Mouse (Mus musculus): Measurements from ENCODE around the gene Tspan5. TPM values are rescaled to one million over a fixed set of nuclear protein-coding genes. Genes with fewer than 3 reads are reported as not detected.

The Tspan5 gene
- total RNA-seq, 4 experiments from 2014 or later, result 1.1 to 2.0 (median 1.7) TPM

DNA sequence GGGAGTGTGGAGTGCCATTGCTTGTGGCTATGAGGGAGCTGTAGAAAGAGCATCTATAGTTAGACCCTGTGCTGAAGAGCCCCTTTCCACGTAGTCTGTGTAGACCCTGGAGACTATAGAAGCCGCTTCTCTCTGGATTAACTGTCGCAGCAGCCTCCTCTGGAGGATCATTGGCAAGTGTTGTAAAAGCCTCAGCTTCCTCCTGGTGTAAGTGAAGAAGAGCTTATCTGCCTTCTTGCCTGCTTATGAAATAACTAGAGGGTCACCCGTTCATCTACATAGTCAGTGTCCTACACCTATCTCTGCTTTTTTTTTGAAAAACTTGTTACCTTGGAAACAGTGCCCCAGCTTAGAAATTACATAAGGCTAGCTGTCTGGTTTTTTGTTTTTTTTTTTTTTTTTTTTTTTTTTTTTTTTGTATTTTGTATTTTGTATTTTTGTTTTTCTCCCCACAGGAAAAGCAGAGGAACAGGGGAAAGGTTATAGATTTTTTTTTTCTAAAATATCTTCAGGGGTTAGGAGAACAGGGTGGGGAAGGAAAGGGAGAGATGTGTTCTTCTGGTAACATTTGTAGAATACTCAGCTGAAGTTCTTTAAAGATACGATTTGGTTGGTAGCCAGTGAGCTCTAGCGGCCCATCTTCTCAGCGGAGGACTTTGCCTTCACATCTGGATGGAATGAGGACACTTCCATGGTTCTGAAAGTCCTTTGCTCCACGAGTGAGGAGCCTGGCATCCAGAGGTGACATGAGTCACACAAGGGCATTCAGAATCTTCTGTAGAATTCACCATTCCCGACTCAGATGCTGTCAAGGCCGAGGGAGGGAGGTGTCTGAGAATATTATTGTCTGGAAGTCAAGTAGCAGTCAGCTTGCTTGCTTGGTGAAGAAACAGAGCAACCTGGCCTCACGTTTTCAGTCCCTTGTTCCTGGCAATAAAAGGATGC is 62.4 kb downstream of the Tspan5 start:
- DNase-seq (ENCODE audit: low spot score in 2 of 2), result no peak

DNA sequence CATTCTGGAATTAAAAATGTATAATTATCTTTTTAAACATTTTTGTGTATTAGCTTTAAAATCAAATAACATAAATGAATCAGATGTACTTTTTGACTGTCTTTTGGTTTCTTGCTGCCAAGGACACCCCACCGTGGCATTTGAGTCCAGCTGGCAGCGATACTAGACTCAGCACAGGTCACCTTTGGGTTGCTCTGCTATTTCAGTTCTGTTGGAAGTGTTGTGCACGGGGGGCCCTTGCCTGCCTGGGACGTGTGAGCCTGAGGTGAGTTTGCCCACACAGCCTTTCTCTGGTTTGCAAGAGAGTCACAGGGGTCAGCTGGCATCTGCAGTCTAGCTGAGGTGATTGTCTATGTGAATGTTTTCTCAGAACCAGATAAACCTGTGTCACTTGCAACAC is 65.8 kb downstream of the Tspan5 start:
- DNase-seq (ENCODE audit: low spot score in 2 of 2), result no peak

DNA sequence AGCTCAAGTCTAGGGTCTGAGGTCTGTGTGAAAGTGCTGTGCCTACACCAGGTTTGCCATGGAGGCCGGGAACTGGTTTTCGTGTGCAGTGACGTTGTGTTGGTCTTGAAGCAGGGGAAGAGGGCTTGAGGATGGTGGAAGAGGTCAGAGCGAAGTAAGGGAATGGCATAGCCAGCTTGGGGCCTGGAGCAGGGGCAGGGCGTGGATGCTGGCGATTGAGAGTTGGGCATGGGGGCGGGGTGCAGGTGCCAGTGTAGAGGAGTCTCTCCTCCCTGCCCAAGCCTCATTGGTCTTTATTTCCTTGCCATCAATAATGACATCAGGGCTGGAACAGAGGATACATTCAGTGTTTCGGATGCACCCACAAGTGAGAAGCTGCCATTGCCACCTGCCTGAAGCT is 67.5 kb downstream of the Tspan5 start:
- DNase-seq (ENCODE audit: low spot score in 2 of 2), result no peak

DNA sequence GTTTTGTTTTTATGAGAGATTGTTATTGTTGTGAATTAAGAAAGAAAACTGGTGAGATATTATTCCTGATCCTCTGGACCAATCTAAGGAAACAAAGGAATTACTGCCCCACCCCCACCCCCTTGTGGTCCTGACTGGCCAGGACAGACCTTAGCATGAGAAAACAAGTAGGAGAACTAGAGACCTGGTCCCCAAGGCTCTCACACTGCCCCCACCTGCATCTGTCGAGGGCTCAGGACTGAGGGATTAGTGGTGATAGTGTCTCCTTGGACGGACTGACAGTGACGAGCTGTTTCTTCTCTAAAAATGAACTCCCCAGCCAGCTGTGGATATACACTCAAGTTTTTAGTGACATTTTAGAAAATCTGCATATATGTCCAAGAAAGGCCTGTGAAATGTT is 70.6 kb downstream of the Tspan5 start:
- no peak for DNase-seq (ENCODE audit: low spot score in 2 of 2)

DNA sequence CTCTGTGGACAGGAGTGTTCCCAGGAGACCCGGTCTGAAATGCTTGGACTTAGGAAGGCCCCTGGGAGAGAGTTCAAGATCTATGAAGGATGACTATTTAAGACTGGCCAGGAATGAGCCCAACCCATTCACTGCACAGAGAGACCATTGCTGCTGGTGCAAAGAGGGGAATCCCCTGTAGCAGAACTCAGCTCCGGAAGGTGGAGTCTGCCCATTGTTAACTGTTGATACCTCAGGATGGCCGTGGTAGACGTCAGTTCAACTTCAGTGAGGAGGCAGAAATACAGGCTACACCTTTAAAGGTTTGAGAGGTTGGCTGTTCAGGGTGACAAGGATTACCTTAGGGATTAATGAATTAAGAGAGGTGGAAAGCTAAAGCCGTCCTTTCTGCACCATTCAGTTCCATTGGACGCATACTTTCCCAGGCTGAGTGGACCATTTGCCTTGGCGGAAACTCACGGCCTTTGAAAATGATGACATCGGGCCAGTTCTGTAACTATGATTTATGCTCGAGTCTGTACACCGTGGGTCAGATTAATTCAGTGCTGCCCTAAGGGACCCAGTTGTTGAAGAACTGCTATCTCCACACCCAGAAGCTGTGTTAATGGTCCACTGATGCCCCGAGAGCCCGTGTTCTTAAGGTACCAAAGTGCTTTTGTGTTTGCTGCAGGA is 71.3 kb downstream of the Tspan5 start:
- DNase-seq (ENCODE audit: low spot score in 2 of 2), result no peak

DNA sequence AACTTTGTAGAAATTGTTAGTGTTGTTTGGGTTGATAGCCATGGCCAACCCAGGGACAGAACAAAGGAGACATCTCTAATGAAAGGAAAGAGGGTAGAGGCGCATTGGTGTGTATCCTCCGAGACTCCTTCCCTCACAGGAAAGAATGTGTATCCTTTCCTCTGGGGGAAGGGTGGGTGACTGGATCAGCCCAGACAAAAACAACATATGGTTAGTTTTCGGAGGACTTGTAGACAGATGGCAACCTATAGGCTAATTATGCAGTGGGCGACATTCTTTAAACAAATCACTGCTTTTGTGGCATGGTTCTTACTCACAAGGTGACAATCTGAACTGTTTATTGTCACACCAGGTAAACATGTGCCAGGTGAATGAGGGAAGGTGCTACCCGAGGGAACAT is 72.5 kb downstream of the Tspan5 start:
- DNase-seq (ENCODE audit: low spot score in 2 of 2), result no peak

DNA sequence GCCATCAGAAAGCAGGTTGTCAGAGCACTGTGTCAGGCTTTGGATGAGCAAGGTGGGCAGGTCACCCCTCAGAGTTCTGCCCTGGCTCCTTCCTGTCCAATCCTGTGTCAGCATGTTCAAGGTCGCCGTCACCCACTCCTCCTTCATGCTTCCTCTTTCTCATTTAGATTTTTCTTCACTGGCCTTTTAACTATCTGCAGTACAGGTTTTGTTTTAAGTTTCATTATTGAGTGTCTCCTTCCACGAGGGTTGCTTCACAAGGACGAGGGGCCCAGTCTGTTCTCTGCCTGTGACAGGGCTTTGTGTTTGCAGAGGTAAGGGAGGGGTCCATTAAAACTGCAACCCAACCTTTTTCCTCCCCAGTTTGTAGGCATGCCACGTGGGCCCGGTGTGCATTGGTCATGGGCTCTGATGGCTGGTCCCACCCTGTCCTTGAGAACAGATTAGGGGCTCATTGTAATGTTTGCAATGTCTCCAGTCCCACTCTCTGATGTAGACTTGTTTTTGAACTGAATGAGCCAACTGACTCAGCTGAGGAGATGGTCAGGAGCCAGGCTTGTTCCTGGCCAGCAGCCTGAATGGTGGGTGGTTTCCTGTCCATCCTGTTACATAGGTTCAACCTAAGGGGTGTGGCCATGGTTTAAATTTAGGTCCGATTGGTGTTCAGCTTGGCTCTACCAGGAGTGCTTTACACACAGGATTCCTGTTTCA is 73.3 kb downstream of the Tspan5 start:
- DNase-seq (ENCODE audit: low spot score in 2 of 2), result no peak

DNA sequence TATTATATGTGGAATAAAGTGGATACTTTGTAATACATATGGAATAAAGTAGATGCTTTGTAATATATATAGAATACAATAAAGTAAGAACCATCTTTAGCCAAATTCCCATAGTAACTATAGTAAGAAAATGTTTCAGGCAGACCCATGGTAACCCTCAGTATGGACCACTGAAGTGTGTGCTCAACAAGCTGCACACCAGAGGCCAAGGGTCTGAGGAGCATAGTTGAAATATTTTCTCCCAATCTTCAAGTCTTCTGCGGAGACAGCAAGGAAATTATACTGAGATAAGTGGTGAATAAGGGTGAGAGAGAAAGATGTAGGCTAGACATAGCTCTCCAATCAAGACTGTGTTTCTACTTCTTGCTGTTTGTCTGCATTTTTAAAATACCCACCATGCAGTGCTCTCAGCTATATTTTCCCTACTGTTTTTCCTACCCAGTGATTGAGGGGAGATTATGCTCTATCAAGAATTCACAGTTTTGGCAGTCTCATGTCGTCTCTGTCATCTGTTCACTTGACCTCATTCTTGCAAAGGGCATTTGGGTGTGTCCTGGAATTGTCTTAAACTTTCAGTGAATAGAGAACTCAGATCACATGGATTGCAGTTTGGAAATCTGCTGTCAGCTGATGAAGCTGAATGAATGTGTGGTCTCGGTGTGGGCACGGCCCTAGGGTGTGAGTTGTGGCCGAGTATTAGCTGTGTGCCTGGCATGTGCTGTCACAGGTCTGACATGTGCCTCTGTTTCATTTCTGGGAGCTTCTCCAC is 75.1 kb downstream of the Tspan5 start:
- DNase-seq (ENCODE audit: low spot score in 2 of 2), result no peak

DNA sequence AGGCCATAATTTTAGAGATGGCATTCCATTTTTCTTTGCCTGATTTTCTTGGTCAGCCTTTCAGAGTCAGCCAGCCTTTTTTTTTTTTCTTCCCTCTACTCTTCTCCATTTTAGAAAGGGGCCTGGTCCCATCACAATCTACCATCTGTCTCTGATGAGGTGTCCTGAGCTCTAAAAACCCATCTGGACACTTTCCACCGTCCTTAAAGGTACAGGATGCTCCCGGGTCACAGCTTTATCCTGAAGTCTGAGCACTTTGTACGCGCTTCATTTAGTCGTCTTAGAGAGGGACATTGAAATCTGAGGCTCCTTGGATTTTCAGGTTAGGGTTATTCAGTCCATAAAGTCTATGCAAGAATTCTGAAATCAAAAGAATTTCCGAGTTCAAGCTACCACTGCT is 77.9 kb downstream of the Tspan5 start:
- DNase-seq (ENCODE audit: low spot score in 2 of 2), result no peak

DNA sequence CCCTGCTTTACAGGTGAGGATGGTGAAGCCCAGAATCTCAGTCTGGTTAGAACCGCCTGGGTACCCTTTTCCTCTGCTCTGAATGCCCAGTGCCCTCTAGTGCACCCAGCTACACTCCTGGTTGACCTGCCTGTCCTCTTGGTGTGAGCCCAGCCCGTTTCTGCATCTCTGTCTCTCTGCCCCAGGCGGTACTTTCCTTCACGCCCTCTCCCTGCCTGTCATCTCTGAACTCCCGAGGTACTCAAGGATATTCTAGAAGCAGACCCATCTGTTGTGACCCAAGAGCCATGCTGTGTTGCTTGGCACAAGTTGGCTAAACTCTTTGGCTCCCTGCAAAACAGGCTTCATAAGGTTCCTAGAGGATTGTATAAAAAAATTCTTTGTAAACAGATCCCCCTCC is 78.3 kb downstream of the Tspan5 start:
- no peak for DNase-seq (ENCODE audit: low spot score in 2 of 2)

DNA sequence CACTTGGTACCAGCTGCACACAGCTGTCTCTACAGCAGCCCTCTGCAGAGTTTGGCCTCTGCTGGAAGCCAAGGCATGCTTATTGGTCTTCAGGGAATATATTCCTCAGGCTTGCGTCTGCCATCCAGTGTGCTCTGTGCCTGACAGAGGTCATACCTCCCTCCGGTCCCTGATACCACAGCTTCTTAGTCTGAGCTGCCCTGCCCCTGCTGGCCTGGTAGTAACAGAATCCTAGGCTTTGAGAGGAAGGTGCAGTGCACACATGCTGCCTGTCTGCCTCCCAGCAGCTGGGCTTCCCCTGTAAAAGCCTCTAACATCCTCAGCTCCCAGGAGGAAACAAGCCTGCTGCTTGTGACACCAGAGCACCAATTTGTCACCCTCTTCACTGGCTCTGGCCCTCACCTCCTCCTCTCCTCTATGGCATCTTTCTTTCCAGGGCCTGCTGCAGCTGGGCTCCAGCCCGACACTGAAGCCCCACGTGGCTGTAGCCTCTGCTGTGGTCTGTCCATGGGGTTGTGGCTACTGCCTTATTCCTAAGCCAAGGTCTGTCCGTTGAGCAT is 80.0 kb downstream of the Tspan5 start:
- DNase-seq (ENCODE audit: low spot score in 2 of 2), result no peak

DNA sequence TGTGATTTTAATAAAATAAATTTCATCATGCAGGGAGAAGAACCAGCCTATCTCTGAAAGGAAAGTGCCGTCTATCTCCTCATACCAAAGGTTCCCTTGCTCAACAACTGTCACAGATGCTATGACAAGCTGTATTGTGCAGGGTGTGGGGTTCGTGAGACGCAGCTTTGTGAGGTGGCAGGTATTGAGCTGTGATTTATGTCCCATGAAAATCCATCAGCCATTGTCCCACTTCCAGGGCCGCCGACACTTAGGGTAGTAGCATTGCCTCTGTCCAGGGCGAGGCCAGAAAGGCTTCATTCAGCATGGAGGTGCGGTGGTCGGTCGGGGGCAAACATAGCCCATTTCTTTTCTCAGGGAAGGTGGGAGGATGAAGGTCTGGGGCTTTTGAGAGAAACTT is 81.9 kb downstream of the Tspan5 start:
- no peak for DNase-seq (ENCODE audit: low spot score in 2 of 2)

DNA sequence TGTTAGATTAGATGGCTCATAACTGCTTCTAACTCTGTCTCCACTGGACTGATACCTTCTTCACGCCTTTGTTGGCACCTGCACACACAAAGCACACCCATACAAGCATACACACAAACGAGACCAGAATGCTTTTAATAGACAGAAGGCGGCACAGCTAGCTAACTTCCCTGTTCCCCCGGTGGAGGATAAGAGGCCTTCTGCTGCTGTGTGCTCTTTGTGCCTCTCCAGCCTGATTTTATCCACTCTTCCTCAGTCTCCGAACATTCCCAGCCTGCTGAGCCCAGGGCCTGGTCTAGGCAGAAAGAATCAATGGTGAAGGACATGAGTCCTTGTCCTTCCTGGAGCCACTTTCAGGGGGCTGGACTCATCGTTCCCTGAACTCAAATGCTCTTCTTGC is 83.3 kb downstream of the Tspan5 start:
- no peak for DNase-seq (ENCODE audit: low spot score in 2 of 2)

DNA sequence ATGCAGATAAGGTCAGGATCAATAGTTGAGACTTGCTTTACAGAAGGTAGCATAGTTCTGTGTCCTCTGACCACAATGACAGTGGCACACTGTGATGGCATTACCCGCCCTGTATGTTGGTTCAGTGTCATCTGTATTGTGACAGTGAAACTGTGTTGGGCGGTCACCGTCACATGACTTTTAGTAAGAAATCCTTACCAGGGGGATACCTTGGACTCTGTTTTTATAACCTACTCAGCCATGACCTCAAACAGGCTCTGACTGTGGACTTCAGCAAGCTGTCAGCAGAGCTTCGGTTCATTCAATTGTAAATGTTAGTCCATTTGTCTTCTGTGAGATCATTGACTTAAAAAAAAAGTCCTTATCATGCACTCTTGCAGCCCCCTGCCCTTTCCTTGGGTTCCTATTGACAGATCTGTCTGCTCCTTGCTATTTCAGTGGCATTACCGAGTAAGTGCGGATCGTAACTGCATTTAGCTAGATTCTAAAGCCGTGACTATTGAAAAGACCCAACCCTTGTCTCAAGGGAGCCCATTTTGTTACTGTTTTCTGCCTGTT is 84.3 kb downstream of the Tspan5 start:
- no peak for DNase-seq (ENCODE audit: low spot score in 2 of 2)

DNA sequence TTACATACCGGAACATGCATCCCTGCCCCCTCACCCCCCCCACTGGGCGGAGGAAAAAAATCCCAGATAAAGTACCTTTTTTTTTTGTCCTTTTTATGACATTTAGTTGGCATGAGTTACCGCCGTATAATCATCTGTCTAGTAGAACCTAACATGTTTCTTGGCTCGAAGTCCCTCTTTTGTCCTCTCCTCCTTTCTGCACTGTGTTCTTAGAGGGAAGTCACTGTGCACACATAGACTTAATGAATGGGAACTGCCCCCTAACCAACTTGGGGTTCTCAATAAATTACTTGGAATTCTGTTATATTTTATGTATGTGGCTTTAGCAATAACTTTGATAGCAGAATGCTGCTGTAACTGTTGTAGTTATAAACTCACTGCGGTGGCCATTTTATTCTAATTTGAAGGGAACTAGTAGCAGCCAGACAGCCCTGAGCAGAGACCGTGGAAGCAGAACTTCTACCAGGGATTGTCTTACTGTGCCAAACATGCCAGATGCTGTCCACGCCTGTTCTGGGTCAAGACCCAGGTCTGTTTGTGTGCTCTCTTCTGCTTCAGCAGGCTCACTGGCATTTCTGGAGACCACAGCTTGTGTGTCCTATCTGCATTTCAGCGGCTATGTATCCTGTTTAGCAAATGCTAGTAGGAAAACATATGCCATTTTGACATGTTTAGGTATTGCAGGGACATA is 91.0 kb downstream of the Tspan5 start:
- no peak for DNase-seq (ENCODE audit: low spot score in 2 of 2)

DNA sequence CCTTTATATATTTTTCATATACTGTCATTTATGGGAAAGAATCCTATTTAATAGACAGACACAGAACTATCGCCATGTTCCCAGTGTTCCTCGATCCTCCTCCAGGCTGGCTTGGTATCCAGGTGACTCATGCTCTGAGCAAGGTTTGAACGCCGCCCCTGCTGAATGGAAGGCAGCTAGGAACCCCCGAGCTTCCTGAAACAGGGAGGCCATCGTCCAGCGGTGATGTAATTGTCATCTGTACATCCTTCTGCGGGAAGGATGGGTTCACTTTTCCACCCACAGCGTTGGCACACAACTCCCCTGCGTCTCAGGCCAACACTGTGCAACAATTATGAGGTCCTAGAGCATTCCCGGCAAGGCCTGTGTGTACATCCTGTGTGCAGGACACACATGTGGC is 92.2 kb downstream of the Tspan5 start:
- DNase-seq (ENCODE audit: low spot score in 2 of 2), result no peak

DNA sequence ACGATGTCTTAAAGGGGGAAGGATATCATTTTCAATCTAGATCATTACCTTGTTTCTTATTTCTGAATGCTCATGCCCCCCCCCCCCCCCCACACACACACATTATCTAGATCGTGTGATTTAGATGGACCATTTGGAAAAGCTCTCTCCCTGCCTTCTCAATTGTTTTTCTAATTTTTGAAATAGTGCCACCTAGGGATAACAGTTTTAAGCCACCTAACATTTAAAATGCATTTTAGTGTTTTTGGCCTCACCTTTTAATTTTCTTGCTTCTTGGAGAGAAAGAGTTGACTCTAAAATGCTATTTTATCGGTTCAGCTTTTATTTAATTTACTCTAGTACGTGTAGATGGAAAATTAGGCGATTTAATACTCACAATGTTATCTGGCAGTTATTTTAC is 94.9 kb downstream of the Tspan5 start:
- DNase-seq (ENCODE audit: low spot score in 2 of 2), result no peak

DNA sequence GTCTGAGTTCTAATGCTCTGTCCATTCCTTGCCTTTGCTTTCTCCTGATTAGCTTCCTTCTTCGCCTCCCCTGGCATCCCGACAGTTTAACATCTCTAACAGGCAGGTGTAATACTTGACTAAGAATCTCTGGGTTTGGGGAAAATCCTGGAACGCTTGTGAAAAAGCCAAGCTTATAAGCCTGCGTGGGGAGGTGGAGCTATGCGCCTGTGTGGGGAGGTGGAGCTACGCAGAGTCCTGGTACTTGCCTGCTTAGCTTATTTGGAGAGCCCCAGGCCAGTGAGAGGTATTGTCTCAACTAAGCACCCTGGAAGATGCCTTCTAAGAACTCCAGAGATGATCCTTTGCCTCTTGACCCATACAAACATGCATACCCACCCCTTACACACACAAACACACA is 95.7 kb downstream of the Tspan5 start:
- no peak for DNase-seq (ENCODE audit: low spot score in 2 of 2)

DNA sequence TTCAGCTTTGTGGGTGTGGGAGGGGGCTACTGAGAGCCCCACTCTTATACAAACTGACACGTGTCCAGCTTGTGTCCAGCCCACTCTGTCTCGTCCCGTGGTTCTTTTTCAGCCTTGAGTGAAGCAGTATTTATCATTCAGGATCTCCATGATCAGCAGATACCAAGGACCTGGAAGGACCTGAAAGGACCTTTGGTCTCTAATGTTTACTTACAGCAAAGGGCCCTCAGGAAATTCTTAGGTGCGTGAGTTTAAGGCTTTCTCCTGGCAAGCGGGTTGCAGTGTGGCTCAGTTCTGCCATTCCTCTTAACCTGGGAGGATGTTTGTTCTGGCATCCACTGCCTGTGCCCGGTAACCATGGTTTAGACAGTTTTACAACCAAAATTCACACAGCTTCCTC is 97.7 kb downstream of the Tspan5 start:
- no peak for DNase-seq (ENCODE audit: low spot score in 2 of 2)

DNA sequence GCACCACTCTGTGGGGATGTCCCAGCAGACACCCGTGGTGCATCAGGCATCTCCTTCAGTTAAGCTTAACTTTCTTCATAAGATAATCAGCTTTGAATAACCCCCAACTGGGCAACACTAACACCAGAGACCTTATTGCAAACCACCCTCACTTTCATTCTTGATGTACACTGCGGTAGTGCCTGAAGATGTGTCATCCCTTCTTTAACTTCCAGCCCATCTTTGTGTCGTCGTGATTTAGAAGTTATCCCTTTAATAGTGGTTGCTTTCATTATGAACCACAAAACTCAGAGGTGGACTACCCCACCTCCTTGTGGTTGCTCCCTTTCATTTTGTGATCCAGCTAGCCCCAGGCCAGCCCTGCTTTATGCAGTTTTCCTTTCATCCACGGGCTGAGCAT is 99.3 kb downstream of the Tspan5 start:
- no peak for DNase-seq (ENCODE audit: low spot score in 2 of 2)
